24 mouse cellular contexts compared by ENCODE assay signal in the genomic region with DNA sequence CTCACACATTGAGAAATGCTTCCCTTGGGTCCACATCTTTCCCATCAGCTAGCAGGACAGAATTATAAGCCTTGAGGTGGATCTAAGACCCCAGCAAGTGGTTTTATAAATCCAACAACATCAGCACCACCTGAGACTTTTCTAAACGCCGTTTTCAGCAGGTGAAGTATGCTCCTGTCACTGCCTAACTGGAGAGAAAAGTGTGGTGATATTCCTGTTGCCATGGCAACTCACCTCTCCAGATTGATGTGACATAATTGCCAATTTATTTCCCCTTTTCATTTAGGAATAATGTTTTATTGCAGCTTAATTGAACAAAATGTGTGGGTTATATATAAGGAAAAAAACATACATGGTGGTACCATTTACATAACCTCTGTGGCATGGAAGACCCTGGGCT.
DNase-seq lines count a peak whose midpoint lies in the region; ATAC-seq and TF ChIP-seq lines count a peak whose summit lies in the region.
"Had no signal": no experiment of that assay in that cellular context is flagged by ENCODE, and none has a peak within 500 bp of the region (broad histone marks: within the 10 kb centered on the region; RNA-seq: fewer than 3 reads in every experiment).

No protein-coding gene starts in this region.

- DNase-seq in hindbrain, embryonic 14.5 days (ENCODE audit: low spot score): no peak
- DNase-seq in hindbrain, embryonic 10.5 days (ENCODE audit: low spot score): no peak
- DNase-seq in midbrain, embryonic 14.5 days: peak; percentile 46
- no peak for DNase-seq in midbrain, embryonic 11.5 days (ENCODE audit: low spot score, missing footprints)
- DNase-seq in urinary bladder, postnatal 36 days (ENCODE audit: low spot score in 2 of 2): no peak
- DNase-seq: adrenal gland, postnatal 25 days; cerebellum, adult 11 months; cerebellum, adult 9-11 months; gastrocnemius, postnatal 25 days; heart, adult 18-20 months; heart, postnatal 14 days; lung, adult 18-20 months; lung, postnatal 10 days; thymus, adult 18-20 months; thymus, postnatal 4 days had no signal

- no peaks in the 10 kb centered on the region for H3K9me3 ChIP-seq in hindbrain, embryonic 14.5 days (ENCODE audit: control insufficient read depth, low read length)
- H3K9me3 ChIP-seq in hindbrain, embryonic 10.5 days: no peaks in the 10 kb centered on the region
- no peaks in the 10 kb centered on the region for H3K9me3 ChIP-seq in midbrain, embryonic 14.5 days (ENCODE audit: control insufficient read depth, low read length)
- no peaks in the 10 kb centered on the region for H3K9me3 ChIP-seq in midbrain, embryonic 11.5 days (ENCODE audit: control insufficient read depth, low read length)
- no peaks in the 10 kb centered on the region for H3K9me3 ChIP-seq in neural tube, embryonic 15.5 days (replicated peaks)
- H3K9me3 ChIP-seq: embryonic facial prominence, embryonic 10.5 days; heart, embryonic 13.5 days; hindbrain, embryonic 15.5 days; limb, embryonic 13.5 days; liver, embryonic 12.5 days; midbrain, embryonic 12.5 days had no signal

- no peaks in the 10 kb centered on the region for H3K27me3 ChIP-seq in hindbrain, embryonic 14.5 days (ENCODE audit: control insufficient read depth, insufficient read depth, low read length)
- no peaks in the 10 kb centered on the region for H3K27me3 ChIP-seq in hindbrain, embryonic 10.5 days (ENCODE audit: insufficient read depth, poor library complexity, severe bottlenecking)
- no peaks in the 10 kb centered on the region for H3K27me3 ChIP-seq in midbrain, embryonic 14.5 days (ENCODE audit: control insufficient read depth, insufficient read depth, low read length)
- no peaks in the 10 kb centered on the region for H3K27me3 ChIP-seq in midbrain, embryonic 11.5 days (ENCODE audit: control insufficient read depth, insufficient read depth, low read length)
- no peaks in the 10 kb centered on the region for H3K27me3 ChIP-seq in neural tube, embryonic 15.5 days (replicated peaks)
- H3K27me3 ChIP-seq: heart, embryonic 13.5 days; hindbrain, embryonic 15.5 days; limb, embryonic 13.5 days; liver, embryonic 12.5 days; midbrain, embryonic 12.5 days had no signal

- no peak for TF ChIP-seq CTCF in cortical plate, adult 2 months (IDR thresholded peaks at IDR 0.05; ENCODE audit: extremely low read depth, insufficient read depth, low read length)

- 0 out of 2 replicates have a peak, but pooled peaks have one; percentile 48 for ATAC-seq in hindbrain, embryonic 14.5 days (ENCODE audit: low FRiP score)
- ATAC-seq in midbrain, embryonic 14.5 days (ENCODE audit: low FRiP score, low TSS enrichment): no peak
- ATAC-seq in midbrain, embryonic 11.5 days (ENCODE audit: low FRiP score): no peak
- peak; percentile 53; the same call in 1 of the 2 replicates for ATAC-seq in neural tube, embryonic 15.5 days (ENCODE audit: low FRiP score)
- ATAC-seq: intestine, postnatal 0 days; liver, embryonic 12.5 days had no signal

- no peak overlapping the region for H3K4me3 ChIP-seq in hindbrain, embryonic 14.5 days (replicated peaks; ENCODE audit: low read length)
- no peak overlapping the region for H3K4me3 ChIP-seq in hindbrain, embryonic 10.5 days
- H3K4me3 ChIP-seq in midbrain, embryonic 14.5 days (replicated peaks; ENCODE audit: low read depth, low read length): no peak overlapping the region
- H3K4me3 ChIP-seq in midbrain, embryonic 11.5 days (ENCODE audit: low read depth, low read length): no peak overlapping the region
- H3K4me3 ChIP-seq in cortical plate, adult 2 months (ENCODE audit: insufficient read depth, low read length): no peak overlapping the region
- no peak overlapping the region for H3K4me3 ChIP-seq in neural tube, embryonic 15.5 days (replicated peaks)
- H3K4me3 ChIP-seq: embryonic facial prominence, embryonic 10.5 days; heart, embryonic 13.5 days; hindbrain, embryonic 15.5 days; limb, embryonic 13.5 days; liver, embryonic 12.5 days; midbrain, embryonic 12.5 days had no signal

- peaks cover 5% of the 10 kb centered on the region; the same call in 1 of the 2 replicates for H3K4me1 ChIP-seq in hindbrain, embryonic 14.5 days (replicated peaks; ENCODE audit: control insufficient read depth, insufficient read depth, low read length)
- no peaks in the 10 kb centered on the region for H3K4me1 ChIP-seq in hindbrain, embryonic 10.5 days (replicated peaks)
- 0 out of 2 replicates have a peak, but pooled peaks cover 4% of the 10 kb centered on the region for H3K4me1 ChIP-seq in midbrain, embryonic 14.5 days (ENCODE audit: control insufficient read depth, insufficient read depth, low read length)
- no peaks in the 10 kb centered on the region for H3K4me1 ChIP-seq in midbrain, embryonic 11.5 days (ENCODE audit: control insufficient read depth, insufficient read depth, low read length)
- peaks cover 4% of the 10 kb centered on the region; the same call in 1 of the 2 replicates for H3K4me1 ChIP-seq in cortical plate, adult 2 months (ENCODE audit: control insufficient read depth, insufficient read depth, low read length)
- H3K4me1 ChIP-seq in neural tube, embryonic 15.5 days: peaks cover 12% of the 10 kb centered on the region
- H3K4me1 ChIP-seq: embryonic facial prominence, embryonic 10.5 days; limb, embryonic 13.5 days; liver, embryonic 12.5 days; midbrain, embryonic 12.5 days had no signal

- no peak overlapping the region for H3K4me2 ChIP-seq in hindbrain, embryonic 14.5 days (replicated peaks)
- H3K4me2 ChIP-seq in midbrain, embryonic 14.5 days (ENCODE audit: low read length): no peak overlapping the region
- no peak overlapping the region for H3K4me2 ChIP-seq in midbrain, embryonic 11.5 days
- H3K4me2 ChIP-seq in neural tube, embryonic 15.5 days: no peak overlapping the region
- H3K4me2 ChIP-seq: heart, embryonic 13.5 days; hindbrain, embryonic 15.5 days; limb, embryonic 13.5 days; liver, embryonic 12.5 days; midbrain, embryonic 12.5 days had no signal

- H3K9ac ChIP-seq in hindbrain, embryonic 14.5 days: no peak overlapping the region
- H3K9ac ChIP-seq in midbrain, embryonic 14.5 days (replicated peaks; ENCODE audit: low read length): no peak overlapping the region
- H3K9ac ChIP-seq in midbrain, embryonic 11.5 days (ENCODE audit: low read length): no peak overlapping the region
- H3K9ac ChIP-seq in neural tube, embryonic 15.5 days (replicated peaks): no peak overlapping the region
- H3K9ac ChIP-seq: heart, embryonic 13.5 days; hindbrain, embryonic 15.5 days; limb, embryonic 13.5 days; liver, embryonic 12.5 days; midbrain, embryonic 12.5 days had no signal

- WGBS in hindbrain, embryonic 14.5 days: 47% methylated on average over 2 of the region's 2 CpGs
- 80% methylated on average over 2 of the region's 2 CpGs for WGBS in hindbrain, embryonic 10.5 days
- WGBS in midbrain, embryonic 14.5 days: 44% methylated on average over 2 of the region's 2 CpGs
- 86% methylated on average over 2 of the region's 2 CpGs for WGBS in midbrain, embryonic 11.5 days
- WGBS in neural tube, embryonic 15.5 days: 43% methylated on average over 2 of the region's 2 CpGs

- H3K36me3 ChIP-seq in hindbrain, embryonic 14.5 days (replicated peaks; ENCODE audit: control insufficient read depth, insufficient read depth): no peaks in the 10 kb centered on the region
- H3K36me3 ChIP-seq in hindbrain, embryonic 10.5 days: no peaks in the 10 kb centered on the region
- H3K36me3 ChIP-seq in midbrain, embryonic 14.5 days (ENCODE audit: control insufficient read depth, insufficient read depth, low read length): no peaks in the 10 kb centered on the region
- no peaks in the 10 kb centered on the region for H3K36me3 ChIP-seq in midbrain, embryonic 11.5 days (ENCODE audit: control insufficient read depth, insufficient read depth, low read length)
- no peaks in the 10 kb centered on the region for H3K36me3 ChIP-seq in neural tube, embryonic 15.5 days
- H3K36me3 ChIP-seq: embryonic facial prominence, embryonic 10.5 days; heart, embryonic 13.5 days; hindbrain, embryonic 15.5 days; limb, embryonic 13.5 days; liver, embryonic 12.5 days; midbrain, embryonic 12.5 days had no signal

- no peak overlapping the region for H3K27ac ChIP-seq in hindbrain, embryonic 14.5 days
- no peak overlapping the region for H3K27ac ChIP-seq in hindbrain, embryonic 10.5 days
- H3K27ac ChIP-seq in midbrain, embryonic 14.5 days (replicated peaks; ENCODE audit: low read depth, low read length): no peak overlapping the region
- no peak overlapping the region for H3K27ac ChIP-seq in midbrain, embryonic 11.5 days (ENCODE audit: low read depth, low read length)
- peak overlapping the region; percentile 84 for H3K27ac ChIP-seq in cortical plate, adult 2 months (ENCODE audit: insufficient read depth, low read length)
- H3K27ac ChIP-seq in neural tube, embryonic 15.5 days (replicated peaks): no peak overlapping the region
- H3K27ac ChIP-seq: embryonic facial prominence, embryonic 10.5 days; heart, embryonic 13.5 days; hindbrain, embryonic 15.5 days; limb, embryonic 13.5 days; liver, embryonic 12.5 days; midbrain, embryonic 12.5 days had no signal

- no peak for TF ChIP-seq POLR2A in cortical plate, adult 2 months (IDR thresholded peaks at IDR 0.05; ENCODE audit: extremely low read depth, insufficient read depth, low read length)

Comparison
In these comparisons a context has a peak if more than half of its experiments do, and no peak if none do; other contexts are left out.
1. ATAC-seq: peak in hindbrain, embryonic 14.5 days (single experiment) and neural tube, embryonic 15.5 days (single experiment); none in midbrain, embryonic 14.5 days (single experiment) and midbrain, embryonic 11.5 days (single experiment).